Mouse (Mus musculus): Measurements from ENCODE around the gene Ift22. TPM values are rescaled to one million over a fixed set of nuclear protein-coding genes. Genes with fewer than 3 reads are reported as not detected.

Ift22 gene
- polyA plus RNA-seq, 1 experiment from 2014 or later: 104 TPM

GRCm38 (mm10) chr5:136914183-136914582 lies 6.2 kb downstream of the Ift22 start:
- no peak overlapping the region for H3K9ac ChIP-seq
- H3K27me3 ChIP-seq: no peaks in the 10 kb centered on the region
- no peak overlapping the region for H3K4me2 ChIP-seq (replicated peaks)
- H3K9me3 ChIP-seq (replicated peaks): no peaks in the 10 kb centered on the region
- H3K4me1 ChIP-seq: peaks cover 2% of the 10 kb centered on the region; the same call in 1 of the 2 replicates
- no peak for ATAC-seq (ENCODE audit: insufficient number of reproducible peaks, low FRiP score, low TSS enrichment, low read depth)
- WGBS: 78% methylated on average over 3 of the region's 3 CpGs
- no peak overlapping the region for H3K4me3 ChIP-seq (replicated peaks)
- peaks cover 29% of the 10 kb centered on the region for H3K36me3 ChIP-seq
- no peak overlapping the region for H3K27ac ChIP-seq (replicated peaks)

DNA sequence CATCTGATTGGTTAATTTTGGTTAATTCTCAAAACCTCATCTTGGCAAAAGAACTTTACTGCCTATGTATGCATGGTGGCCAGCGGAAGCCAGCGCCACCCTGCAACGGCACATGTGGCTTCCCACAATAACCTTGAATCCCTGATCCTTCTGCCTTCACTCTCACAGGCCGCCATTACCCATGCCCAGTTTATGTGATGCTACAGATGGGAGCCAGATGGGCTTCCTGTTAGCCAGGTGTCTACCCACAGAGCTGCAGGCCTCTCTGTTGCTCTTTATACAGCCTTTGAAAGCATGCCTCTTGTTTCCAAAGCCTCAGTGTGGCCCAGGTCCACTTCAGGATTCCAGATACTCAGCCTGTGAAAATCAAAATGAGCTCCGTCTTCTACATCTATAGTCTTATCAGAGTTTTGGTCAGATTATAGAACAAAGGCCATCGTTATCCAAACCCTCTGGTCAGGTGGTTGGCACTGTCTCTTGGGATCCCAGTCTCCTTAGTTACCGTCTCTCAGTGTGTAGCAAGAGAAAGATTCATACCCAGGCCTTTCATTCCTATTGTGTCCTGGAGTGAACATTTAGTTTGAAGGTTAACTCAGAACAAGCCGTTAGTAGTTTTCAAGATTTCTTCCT lies 9.8 kb downstream of the Ift22 start:
- peaks cover 12% of the 10 kb centered on the region for H3K36me3 ChIP-seq
- 91% methylated on average over 8 of the region's 8 CpGs for WGBS
- peaks cover 5% of the 10 kb centered on the region for H3K4me1 ChIP-seq
- H3K9me3 ChIP-seq (replicated peaks): no peaks in the 10 kb centered on the region
- H3K4me3 ChIP-seq (replicated peaks): no peak overlapping the region
- H3K9ac ChIP-seq: no peak overlapping the region
- ATAC-seq (ENCODE audit: insufficient number of reproducible peaks, low FRiP score, low TSS enrichment, low read depth): no peak
- H3K27me3 ChIP-seq: no peaks in the 10 kb centered on the region
- no peak overlapping the region for H3K4me2 ChIP-seq (replicated peaks)
- no peak overlapping the region for H3K27ac ChIP-seq (replicated peaks)

GRCm38 (mm10) chr5:136918655-136919472 lies 10.9 kb downstream of the Ift22 start:
- H3K9ac ChIP-seq: peak overlapping the region; percentile 53
- no peaks in the 10 kb centered on the region for H3K9me3 ChIP-seq (replicated peaks)
- peak overlapping the region; percentile 70 for H3K4me3 ChIP-seq (replicated peaks)
- peak; percentile 74 for ATAC-seq (ENCODE audit: insufficient number of reproducible peaks, low FRiP score, low TSS enrichment, low read depth)
- no peaks in the 10 kb centered on the region for H3K27me3 ChIP-seq
- 0 out of 2 replicates have a peak, but pooled peaks cover 1% of the 10 kb centered on the region for H3K36me3 ChIP-seq
- peaks cover 5% of the 10 kb centered on the region for H3K4me1 ChIP-seq
- 3% methylated on average over 38 of the region's 38 CpGs for WGBS
- peak overlapping the region; percentile 71 for H3K4me2 ChIP-seq (replicated peaks)
- H3K27ac ChIP-seq (replicated peaks): peak overlapping the region; percentile 66; the same call in 1 of the 2 replicates

GRCm38 (mm10) chr5:136919546-136920301 lies 11.8 kb downstream of the Ift22 start:
- H3K9me3 ChIP-seq (replicated peaks): no peaks in the 10 kb centered on the region
- H3K4me1 ChIP-seq: peaks cover 5% of the 10 kb centered on the region
- peak overlapping the region; percentile 53 for H3K9ac ChIP-seq
- H3K27me3 ChIP-seq: no peaks in the 10 kb centered on the region
- peak overlapping the region; percentile 71 for H3K4me2 ChIP-seq (replicated peaks)
- 0 out of 2 replicates have a peak overlapping the region, but pooled peaks have one; percentile 66 for H3K27ac ChIP-seq (replicated peaks)
- no peaks in the 10 kb centered on the region for H3K36me3 ChIP-seq
- ATAC-seq (ENCODE audit: insufficient number of reproducible peaks, low FRiP score, low TSS enrichment, low read depth): no peak
- 19% methylated on average over 18 of the region's 18 CpGs for WGBS
- peak overlapping the region; percentile 70 for H3K4me3 ChIP-seq (replicated peaks)

GRCm38 (mm10) chr5:136922830-136923229 lies 14.9 kb downstream of the Ift22 start:
- no peak overlapping the region for H3K4me2 ChIP-seq (replicated peaks)
- 79% methylated on average over 9 of the region's 9 CpGs for WGBS
- no peak for ATAC-seq (ENCODE audit: insufficient number of reproducible peaks, low FRiP score, low TSS enrichment, low read depth)

GRCm38 (mm10) chr5:136923751-136924478 lies 16.0 kb downstream of the Ift22 start:
- ATAC-seq (ENCODE audit: insufficient number of reproducible peaks, low FRiP score, low TSS enrichment, low read depth): no peak
- Histone ChIP-seq H3K9me3 (replicated peaks) (no peaks in the 10 kb centered on the region), H3K27me3 (no peaks in the 10 kb centered on the region), H3K4me2 (replicated peaks) (no peak overlapping the region), H3K4me1 (peaks cover 5% of the 10 kb centered on the region), H3K27ac (replicated peaks) (no peak overlapping the region), H3K4me3 (replicated peaks) (no peak overlapping the region), H3K36me3 (peaks cover 9% of the 10 kb centered on the region), H3K9ac (no peak overlapping the region)
- WGBS: 63% methylated on average over 7 of the region's 7 CpGs

More at GRCm38 (mm10) chr5:136922830-136923229, 14.9 kb downstream of the Ift22 start:
- Histone ChIP-seq H3K36me3 (peaks cover 9% of the 10 kb centered on the region), H3K9ac (no peak overlapping the region), H3K4me1 (peaks cover 5% of the 10 kb centered on the region), H3K27me3 (no peaks in the 10 kb centered on the region), H3K4me3 (replicated peaks) (no peak overlapping the region), H3K27ac (replicated peaks) (no peak overlapping the region), H3K9me3 (replicated peaks) (no peaks in the 10 kb centered on the region)

DNA sequence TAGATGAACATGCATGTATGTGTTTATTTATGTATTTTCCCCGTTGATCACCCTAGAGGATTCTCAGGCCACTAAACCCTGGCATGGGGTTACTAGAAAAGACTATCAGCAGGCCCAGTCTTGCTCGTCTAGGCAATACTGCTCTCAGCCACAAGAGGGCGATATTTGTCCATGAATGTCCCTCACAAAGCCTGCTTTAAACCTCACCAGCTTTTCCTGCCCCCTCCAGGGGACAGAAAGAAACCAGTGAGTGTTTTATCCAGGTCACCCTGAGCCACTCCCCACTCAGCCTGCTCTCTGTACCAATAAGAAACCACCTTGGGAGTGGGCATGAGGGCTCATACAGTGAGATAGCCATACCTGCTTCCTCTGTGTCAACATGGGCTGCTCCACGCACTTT lies 21.1 kb downstream of the Ift22 start:
- no peak for ATAC-seq (ENCODE audit: insufficient number of reproducible peaks, low FRiP score, low TSS enrichment, low read depth)
- no peak overlapping the region for H3K4me2 ChIP-seq (replicated peaks)
- H3K36me3 ChIP-seq: peaks cover 9% of the 10 kb centered on the region
- no peaks in the 10 kb centered on the region for H3K4me1 ChIP-seq
- 16% methylated on average over 4 of the region's 4 CpGs for WGBS
- H3K4me3 ChIP-seq (replicated peaks): no peak overlapping the region
- H3K27me3 ChIP-seq: no peaks in the 10 kb centered on the region
- H3K27ac ChIP-seq (replicated peaks): no peak overlapping the region
- H3K9me3 ChIP-seq (replicated peaks): no peaks in the 10 kb centered on the region
- no peak overlapping the region for H3K9ac ChIP-seq

DNA sequence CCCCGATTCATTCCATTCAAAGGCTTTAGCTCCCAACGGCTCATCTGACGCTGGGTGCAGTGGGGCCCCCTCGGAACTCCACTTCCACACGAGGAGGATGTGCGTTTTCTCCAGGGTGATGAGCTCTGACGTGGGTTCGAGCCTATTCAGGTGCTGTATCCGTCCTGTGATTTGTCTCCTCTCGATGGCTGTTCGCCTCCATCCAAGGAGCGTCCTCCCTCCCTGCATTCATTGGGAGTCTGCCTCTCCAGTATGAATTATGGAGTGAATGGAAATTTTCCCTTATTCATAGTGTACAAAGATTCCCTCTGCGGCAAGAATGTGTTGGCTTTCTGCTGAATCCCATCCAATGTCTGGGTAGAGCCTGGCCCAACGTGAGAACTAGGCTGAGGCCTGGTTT lies 23.9 kb downstream of the Ift22 start:
- Histone ChIP-seq H3K27ac (replicated peaks) (no peak overlapping the region), H3K36me3 (no peaks in the 10 kb centered on the region; the same call in 1 of the 2 replicates), H3K9me3 (replicated peaks) (no peaks in the 10 kb centered on the region), H3K27me3 (no peaks in the 10 kb centered on the region), H3K9ac (no peak overlapping the region), H3K4me1 (no peaks in the 10 kb centered on the region), H3K4me3 (replicated peaks) (no peak overlapping the region), H3K4me2 (replicated peaks) (no peak overlapping the region)
- no peak for ATAC-seq (ENCODE audit: insufficient number of reproducible peaks, low FRiP score, low TSS enrichment, low read depth)
- WGBS: 85% methylated on average over 14 of the region's 14 CpGs

DNA sequence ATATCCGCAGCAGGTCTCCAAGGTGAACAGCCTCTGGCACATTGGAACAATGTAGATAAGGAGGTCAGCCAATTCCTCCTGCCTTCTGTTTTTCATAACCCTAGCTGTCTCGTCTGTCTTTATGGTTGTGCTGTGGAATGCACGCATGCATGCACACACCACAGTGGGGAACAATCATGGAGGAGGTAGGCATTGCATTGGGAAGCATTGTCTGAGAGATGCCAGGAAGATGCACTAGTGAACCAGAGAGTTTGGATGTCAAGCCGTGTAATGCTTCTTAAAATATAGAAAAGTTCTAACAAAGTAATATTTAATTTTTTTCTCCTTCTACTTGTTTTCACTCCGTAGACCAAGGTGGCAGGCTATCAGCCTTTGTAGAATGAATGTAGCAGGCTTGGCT lies 25.0 kb downstream of the Ift22 start:
- Histone ChIP-seq H3K9ac (no peak overlapping the region), H3K27ac (replicated peaks) (no peak overlapping the region), H3K4me1 (no peaks in the 10 kb centered on the region), H3K4me2 (replicated peaks) (no peak overlapping the region), H3K9me3 (replicated peaks) (no peaks in the 10 kb centered on the region), H3K36me3 (no peaks in the 10 kb centered on the region; the same call in 1 of the 2 replicates), H3K27me3 (no peaks in the 10 kb centered on the region), H3K4me3 (replicated peaks) (no peak overlapping the region)
- 71% methylated on average over 5 of the region's 5 CpGs for WGBS
- ATAC-seq (ENCODE audit: insufficient number of reproducible peaks, low FRiP score, low TSS enrichment, low read depth): no peak

DNA sequence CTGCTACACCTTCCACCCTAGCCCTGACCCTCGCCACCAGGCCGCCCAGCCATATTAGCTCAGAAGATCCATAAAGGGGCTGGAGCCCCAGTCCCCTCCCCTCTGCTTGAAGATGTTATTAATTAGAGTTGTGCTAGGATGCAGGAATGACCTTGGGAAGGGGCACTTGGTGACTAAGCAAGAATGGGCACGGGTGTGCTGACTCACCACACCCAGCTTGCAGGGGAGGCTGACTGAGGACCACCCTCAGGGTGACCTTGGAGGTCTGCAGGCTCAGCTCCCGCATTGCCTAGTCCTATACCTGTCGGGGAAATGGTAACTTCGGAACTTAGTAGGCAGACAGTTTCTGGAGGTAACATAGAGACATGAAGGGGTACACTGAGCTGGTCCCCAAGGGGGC lies 26.0 kb downstream of the Ift22 start:
- Histone ChIP-seq H3K36me3 (no peaks in the 10 kb centered on the region; the same call in 1 of the 2 replicates), H3K27me3 (no peaks in the 10 kb centered on the region), H3K9ac (no peak overlapping the region), H3K27ac (replicated peaks) (no peak overlapping the region), H3K4me3 (replicated peaks) (no peak overlapping the region), H3K9me3 (replicated peaks) (no peaks in the 10 kb centered on the region), H3K4me1 (no peaks in the 10 kb centered on the region), H3K4me2 (replicated peaks) (no peak overlapping the region)
- no peak for ATAC-seq (ENCODE audit: insufficient number of reproducible peaks, low FRiP score, low TSS enrichment, low read depth)
- WGBS: 87% methylated on average over 6 of the region's 6 CpGs

Measured in embryonic facial prominence, embryonic 15.5 days (tissue).